Mouse (Mus musculus): ENCODE data around the gene Spert. TPM values are rescaled to one million over a fixed set of nuclear protein-coding genes. Genes with fewer than 3 reads are reported as not detected.

Gene Spert
- total RNA-seq (2021), result not detected
- long read RNA-seq, experiment 1, result 0 reads
- long read RNA-seq, experiment 2, result 0 reads

GRCm38 (mm10) chr14:75592978-75593377 is at the start of gene Spert:
Spert (minus strand) TSS chr14:75593116.
- no peak for DNase-seq

- DNase-seq, result no peak
Measured at GRCm38 (mm10) chr14:75642080-75642479, 49.2 kb upstream of the Spert start, which contains the start of gene Erich6b. Erich6b (plus strand) TSS chr14:75642259.

- no peak for DNase-seq
Measured at GRCm38 (mm10) chr14:75641369-75641768, 48.5 kb upstream of the Spert start.

- DNase-seq, result no peak
Measured at GRCm38 (mm10) chr14:75640846-75641245, 47.9 kb upstream of the Spert start.

- no peak for DNase-seq
Measured at GRCm38 (mm10) chr14:75637641-75638040, 44.7 kb upstream of the Spert start.

GRCm38 (mm10) chr14:75636107-75636506 is 43.2 kb upstream of the Spert start:
- no peak for DNase-seq

- no peak for DNase-seq
Measured at GRCm38 (mm10) chr14:75635350-75635749, 42.4 kb upstream of the Spert start.

- no peak for DNase-seq
Measured at GRCm38 (mm10) chr14:75628870-75629269, 36.0 kb upstream of the Spert start.

GRCm38 (mm10) chr14:75622984-75623383 is 30.1 kb upstream of the Spert start:
- no peak for DNase-seq

- DNase-seq, result no peak
Measured at GRCm38 (mm10) chr14:75616375-75616774, 23.5 kb upstream of the Spert start.

- DNase-seq, result no peak
Measured at GRCm38 (mm10) chr14:75609176-75609575, 16.3 kb upstream of the Spert start.

- DNase-seq, result no peak
Measured at GRCm38 (mm10) chr14:75583870-75584269, 9.0 kb downstream of the Spert start.

GRCm38 (mm10) chr14:75579010-75579409 is 13.9 kb downstream of the Spert start:
- DNase-seq, result no peak

- no peak for DNase-seq
Measured at GRCm38 (mm10) chr14:75566303-75566702, 26.6 kb downstream of the Spert start.

- DNase-seq, result no peak
Measured at GRCm38 (mm10) chr14:75565534-75566140, 27.3 kb downstream of the Spert start.

- DNase-seq, result peak; percentile 20
Measured at GRCm38 (mm10) chr14:75561577-75562331, 31.2 kb downstream of the Spert start.

- no peak for DNase-seq
Measured at GRCm38 (mm10) chr14:75541731-75542130, 51.2 kb downstream of the Spert start.

- no peak for DNase-seq
Measured at GRCm38 (mm10) chr14:75540996-75541350, 51.9 kb downstream of the Spert start.

- DNase-seq, result no peak
Measured at GRCm38 (mm10) chr14:75540216-75540995, 52.5 kb downstream of the Spert start.

GRCm38 (mm10) chr14:75539205-75539604 is 53.7 kb downstream of the Spert start:
- DNase-seq, result no peak
